Mouse (Mus musculus) cerebellum, adult 2 months (tissue): Measurements from ENCODE around the gene Uck1.

Source experiments
- CTCF ChIP-seq: fragments of 200-500 bp; IDR thresholded peaks from 2 replicates; pipeline ENCODE4 v1.5.1; 2011; ENCODE audit warnings: low read depth, mild to moderate bottlenecking, control low read depth, low read length, moderate library complexity, borderline replicate concordance; ENCODE audit not compliant: insufficient read depth
- POLR2A ChIP-seq: fragments of 200-500 bp; IDR thresholded peaks from 2 replicates; pipeline ENCODE4 v1.6.1; 2011; ENCODE audit warnings: low read length, control low read depth, borderline replicate concordance; ENCODE audit not compliant: insufficient read depth

GRCm38 (mm10) chr2:32308870-32309568 lies 49.1 kb upstream of the Uck1 start:
- TF ChIP-seq POLR2A (no peak), CTCF (no peak)
